Mouse (Mus musculus) liver, postnatal 0 days (tissue): ENCODE results near the gene Serhl.
"Not testable (repeated sequence)": the region's sequence is repeated elsewhere in the genome, so short reads cannot be mapped to it uniquely, and the experiment has no call there.

Experiments
- CTCF ChIP-seq: sonication (generic); IDR thresholded peaks from 2 replicates; pipeline ENCODE4 v1.5.1; 2016; ENCODE audit warnings: antibody characterized with exemption, low read depth
- EP300 ChIP-seq: IDR thresholded peaks from 2 replicates; pipeline ENCODE4 v1.6.1; 2016; ENCODE audit warnings: antibody characterized with exemption, low read depth, mild to moderate bottlenecking

DNA sequence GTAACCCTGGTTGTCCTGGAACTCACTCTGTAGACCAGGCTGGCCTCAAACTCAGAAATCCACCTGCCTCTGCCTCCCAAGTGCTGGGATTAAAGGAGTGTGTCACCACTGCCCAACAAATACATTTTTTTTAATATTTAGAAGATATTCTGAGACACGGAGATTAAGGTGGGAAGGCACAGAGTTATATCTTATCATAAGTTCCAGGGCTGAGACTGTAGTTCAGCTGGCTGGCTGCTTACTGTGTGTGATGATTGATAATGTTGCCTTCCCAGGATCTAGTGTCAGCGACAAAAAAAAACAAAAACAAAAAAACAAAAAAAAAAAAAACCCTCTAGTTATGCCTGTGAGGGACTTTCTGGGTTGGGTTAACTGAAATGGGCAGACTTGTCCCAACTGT is 26.7 kb upstream of the Serhl start:
- TF ChIP-seq CTCF, EP300: not testable (repeated sequence)
